Mouse (Mus musculus) common myeloid progenitor, adult 5-6 weeks (primary cell): ENCODE data around the gene Sntb2. TPM values are rescaled to one million over a fixed set of nuclear protein-coding genes. Genes with fewer than 3 reads are reported as not detected.
A peak's percentile ranks its signal among the peaks of the same experiment; 100 is the strongest.
"Not testable (repeated sequence)": the region's sequence is repeated elsewhere in the genome, so short reads cannot be mapped to it uniquely, and the experiment has no call there.

Experiments
- ATAC-seq: replicated peaks from 2 replicates; pipeline ENCODE4 v1.8.0; 2016; ENCODE audit warnings: low read depth, mild to moderate bottlenecking, moderate TSS enrichment, inconsistent platforms; ENCODE audit not compliant: poor library complexity, severe bottlenecking
- total RNA-seq: library from RNA; stranded (forward); fragments of 200-1000, 187-1606 nt; gene quantifications from 2 replicates; pipeline ENCODE4 v1.2.3, GENCODE M21; 2017

Gene Sntb2
- 1.9 and 4.1 TPM in 2 replicates for total RNA-seq

- peak; percentile 71 for ATAC-seq
These were observed at the start of gene Sntb2 for GRCm38 (mm10) chr8:106935324-106935869. Sntb2 (plus strand) TSS chr8:106935750.

GRCm38 (mm10) chr8:106887336-106888189, 48.0 kb upstream of the Sntb2 start:
- peak; percentile 83 for ATAC-seq

- no peak for ATAC-seq
These were observed 46.7 kb upstream of the Sntb2 start for GRCm38 (mm10) chr8:106888803-106889202.

GRCm38 (mm10) chr8:106892210-106892805, 43.2 kb upstream of the Sntb2 start:
- peak; percentile 55 for ATAC-seq

- ATAC-seq: peak; percentile 57
These were observed 42.6 kb upstream of the Sntb2 start for GRCm38 (mm10) chr8:106892806-106893451.

GRCm38 (mm10) chr8:106893481-106894156, 41.9 kb upstream of the Sntb2 start, which contains the start of gene Utp4:
Utp4 (plus strand) TSS chr8:106893636.
- ATAC-seq: peak; percentile 78

- no peak for ATAC-seq
These were observed 36.1 kb upstream of the Sntb2 start for GRCm38 (mm10) chr8:106899473-106899872.

GRCm38 (mm10) chr8:106905727-106906480, 29.6 kb upstream of the Sntb2 start:
- 0 out of 2 replicates have a peak, but pooled peaks have one; percentile 47 for ATAC-seq

GRCm38 (mm10) chr8:106906635-106907034, 28.9 kb upstream of the Sntb2 start:
- ATAC-seq: no peak

GRCm38 (mm10) chr8:106907450-106907849, 28.1 kb upstream of the Sntb2 start:
- no peak for ATAC-seq

GRCm38 (mm10) chr8:106908291-106908690, 27.3 kb upstream of the Sntb2 start:
- ATAC-seq: no peak

GRCm38 (mm10) chr8:106913631-106914030, 21.9 kb upstream of the Sntb2 start:
- ATAC-seq: no peak

- ATAC-seq: no peak
These were observed 15.7 kb upstream of the Sntb2 start for GRCm38 (mm10) chr8:106919721-106920394.

- no peak for ATAC-seq
These were observed 15.2 kb upstream of the Sntb2 start for GRCm38 (mm10) chr8:106920395-106920741.

- ATAC-seq: no peak
These were observed 11.5 kb upstream of the Sntb2 start for GRCm38 (mm10) chr8:106924057-106924456.

GRCm38 (mm10) chr8:106924904-106925349, 10.6 kb upstream of the Sntb2 start:
- ATAC-seq: no peak

GRCm38 (mm10) chr8:106925446-106925845, 10.1 kb upstream of the Sntb2 start:
- no peak for ATAC-seq

GRCm38 (mm10) chr8:106927247-106927646, 8.3 kb upstream of the Sntb2 start:
- peak; percentile 90 for ATAC-seq

GRCm38 (mm10) chr8:106928182-106928581, 7.4 kb upstream of the Sntb2 start:
- ATAC-seq: not testable (repeated sequence)
